Mouse (Mus musculus) brain, embryonic 14.5 days (tissue): Measurements from ENCODE around the gene Tas2r126.

Experiments
- CTCF ChIP-seq: fragments of 200-500 bp; IDR thresholded peaks from 2 replicates; pipeline ENCODE4 v1.5.1; 2012; ENCODE audit warnings: inconsistent platforms, mild to moderate bottlenecking, moderate library complexity, borderline replicate concordance; ENCODE audit not compliant: insufficient read depth, insufficient read length; ENCODE audit errors: extremely low read depth
- POLR2A ChIP-seq: fragments of 200-500 bp; IDR thresholded peaks from 2 replicates; pipeline ENCODE4 v1.6.1; 2012; ENCODE audit warnings: mild to moderate bottlenecking, inconsistent platforms, borderline replicate concordance; ENCODE audit not compliant: poor library complexity, insufficient read depth, insufficient read length, severe bottlenecking; ENCODE audit errors: extremely low read depth

DNA sequence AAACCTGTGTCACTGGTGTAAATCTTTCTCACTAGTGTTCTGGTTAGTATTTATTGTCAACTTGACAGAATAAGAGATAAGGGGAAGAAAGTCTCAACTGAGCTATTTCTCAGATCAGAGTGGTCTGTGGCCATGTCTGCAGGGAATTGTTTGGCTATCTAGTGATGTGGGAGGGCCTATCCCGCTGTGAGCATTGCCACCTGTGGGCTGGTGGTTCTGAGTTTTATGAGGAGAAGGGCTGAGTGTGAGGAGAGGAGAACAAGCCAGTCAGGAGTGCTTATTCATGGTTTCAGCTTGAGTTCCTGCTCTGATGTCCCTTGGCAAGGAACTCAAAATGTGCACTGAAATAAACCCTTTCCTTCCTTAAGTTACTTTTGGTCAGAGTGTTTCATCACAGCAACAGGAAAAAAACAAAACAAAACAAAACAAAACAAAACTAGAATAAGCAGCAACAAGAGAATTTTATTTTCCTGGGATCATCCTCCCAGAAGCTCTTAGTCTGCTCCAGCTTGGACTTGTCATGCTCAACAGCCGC lies 42.5 kb upstream of the Tas2r126 start:
- TF ChIP-seq CTCF (no peak), POLR2A (no peak)
